Mouse (Mus musculus) adrenal gland (tissue): ENCODE data around the gene Mb.

Source experiments
- intact Hi-C: fragments of 180-260 bp; cut with DNase I; formaldehyde crosslinking; loops from one replicate; pipeline ENCODE4 v1.15.1; 2025
- long read RNA-seq, 2 experiments: library from polyadenylated mRNA; unstranded; transcript quantifications; one replicate each; pipeline ENCODE4 v2.0.0; 2020; ENCODE audit warnings: borderline replicate concordance in 1 of 2; ENCODE audit not compliant: insufficient replicate concordance in 1 of 2

Mb gene
- long read RNA-seq, experiment 1 = 0 reads
- long read RNA-seq, experiment 2 = 0 reads

GRCm38 (mm10) chr15:77050570-77050969 lies at the start of gene Mb:
Mb (minus strand) TSS chr15:77050670.
- intact Hi-C loops = no loop called here

DNA sequence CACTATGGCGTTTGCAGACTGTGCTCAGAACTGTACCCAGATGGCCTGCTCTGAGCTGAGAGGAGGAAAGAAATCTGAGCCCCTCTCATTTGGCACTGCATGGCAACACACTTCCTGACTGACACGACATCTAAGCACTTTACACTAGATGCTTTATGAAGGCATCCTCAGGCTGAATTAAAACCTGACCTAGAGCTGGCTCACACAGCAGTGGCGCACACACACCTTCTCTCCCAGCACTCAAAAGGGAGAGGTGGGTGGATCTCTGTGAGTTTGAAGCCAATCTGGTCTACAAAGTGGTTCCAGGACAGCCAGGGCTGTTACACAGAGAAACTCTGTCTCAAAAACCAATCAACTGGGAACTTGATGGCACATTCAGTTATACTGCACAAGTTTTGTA lies 49.3 kb upstream of the Mb start:
- intact Hi-C loops = loop anchor here (5.0 kb wide), 1 partner anchor 53 kb away; no protein-coding TSS in a partner anchor

DNA sequence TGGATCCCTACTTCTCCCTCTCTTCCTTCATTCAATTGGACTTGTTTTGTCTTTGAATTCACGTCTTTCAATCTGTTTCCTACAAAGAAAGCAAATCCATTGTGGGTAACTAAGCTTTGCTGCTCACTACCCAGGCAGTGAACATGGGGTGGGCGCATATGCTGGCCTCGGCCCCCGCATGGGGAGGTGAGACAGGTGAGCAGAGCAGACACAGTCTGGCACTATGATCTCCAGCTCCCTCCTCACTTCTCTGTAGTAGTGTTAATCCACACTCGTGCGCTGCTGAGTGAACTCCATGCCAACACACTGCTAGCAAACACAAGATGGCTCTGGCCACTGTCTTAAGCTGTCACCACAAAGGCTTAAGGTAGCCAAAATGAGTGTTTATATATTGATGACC lies 46.9 kb upstream of the Mb start:
- intact Hi-C loops = loop anchor here (5.0 kb wide), 1 partner anchor 55 kb away; no protein-coding TSS in a partner anchor

- intact Hi-C loops = loop anchor here (5.0 kb wide), 1 partner anchor 57 kb away; no protein-coding TSS in a partner anchor
Observed at GRCm38 (mm10) chr15:77095216-77095615, 44.7 kb upstream of the Mb start.

GRCm38 (mm10) chr15:77094431-77094830 lies 44.0 kb upstream of the Mb start:
- intact Hi-C loops = no loop called here

GRCm38 (mm10) chr15:77091394-77091793 lies 40.9 kb upstream of the Mb start:
- intact Hi-C loops = no loop called here

GRCm38 (mm10) chr15:77090531-77090930 lies 40.1 kb upstream of the Mb start:
- intact Hi-C loops = no loop called here

DNA sequence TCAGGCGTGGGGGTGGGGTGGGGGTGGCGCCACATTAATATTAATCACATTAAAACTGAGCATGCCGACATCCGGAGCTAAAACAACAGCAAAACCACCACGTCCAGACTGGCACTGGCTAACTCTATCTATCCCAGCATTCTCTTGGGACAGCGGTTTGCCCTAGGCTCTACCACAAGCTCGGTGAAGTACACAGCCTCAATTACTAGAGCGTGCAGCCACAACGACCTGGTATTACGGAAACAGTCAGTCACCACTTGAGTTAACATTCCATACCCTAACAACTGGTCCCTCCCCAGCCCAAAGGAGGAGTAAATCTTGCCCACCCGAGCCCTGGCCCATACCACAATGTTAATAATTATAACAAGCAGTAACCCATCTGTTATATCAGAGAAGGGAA lies 38.8 kb upstream of the Mb start:
- intact Hi-C loops = no loop called here

GRCm38 (mm10) chr15:77086488-77086887 lies 36.0 kb upstream of the Mb start:
- intact Hi-C loops = no loop called here

DNA sequence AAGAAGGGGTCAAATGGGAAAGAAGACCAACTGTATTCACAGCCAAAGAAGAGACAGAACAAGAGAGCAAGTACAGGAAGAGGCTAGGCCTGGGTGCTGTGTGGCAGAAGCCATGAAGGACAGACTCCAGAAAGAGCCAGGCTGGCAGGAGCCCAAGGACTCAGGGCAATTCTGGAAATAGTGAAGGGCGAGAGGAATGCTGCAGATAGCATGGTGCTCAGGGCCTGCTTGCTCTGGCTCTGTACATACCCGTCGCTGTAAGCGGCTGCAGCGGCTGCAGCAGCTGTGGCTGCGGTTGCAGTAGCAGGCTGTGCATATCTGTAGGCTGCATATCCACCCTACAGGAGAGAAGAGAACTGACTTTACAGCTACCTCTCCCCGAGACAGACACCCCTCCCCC lies 35.3 kb upstream of the Mb start:
- intact Hi-C loops = no loop called here

GRCm38 (mm10) chr15:77081454-77081853 lies 31.0 kb upstream of the Mb start:
- intact Hi-C loops = loop anchor here (5.0 kb wide), 1 partner anchor 71 kb away; no protein-coding TSS in a partner anchor

- intact Hi-C loops = loop anchor here (5.0 kb wide), 1 partner anchor 72 kb away; no protein-coding TSS in a partner anchor
Observed at GRCm38 (mm10) chr15:77080684-77081254, 30.3 kb upstream of the Mb start.

DNA sequence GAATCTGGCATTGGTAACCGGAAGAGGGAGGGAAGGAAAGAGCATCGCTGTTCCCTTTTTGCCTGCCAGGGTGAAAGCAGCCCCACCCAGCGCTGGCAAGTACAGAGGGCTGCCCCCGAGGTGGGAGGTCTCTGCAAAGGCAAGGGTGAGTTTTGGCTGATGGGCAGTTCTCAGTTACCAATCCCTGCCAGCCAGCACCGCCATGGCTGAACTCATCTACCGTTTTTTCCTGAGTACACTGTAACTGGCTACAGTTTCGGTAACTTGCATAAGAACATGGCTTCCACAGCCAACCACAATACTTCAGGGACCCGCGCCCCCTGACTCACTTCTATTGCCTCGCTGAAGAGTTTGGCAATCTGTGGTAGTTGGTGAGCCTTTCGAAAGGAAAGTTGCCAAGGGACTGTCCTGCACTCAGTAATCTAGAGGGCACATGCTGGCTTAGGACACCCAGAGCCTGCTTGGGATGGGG lies 29.5 kb upstream of the Mb start:
- intact Hi-C loops = loop anchor here (5.0 kb wide), 2 partner anchors 72 to 137 kb away; no protein-coding TSS in a partner anchor

- intact Hi-C loops = loop anchor here (5.0 kb wide), 1 partner anchor 138 kb away; no protein-coding TSS in a partner anchor
Observed at GRCm38 (mm10) chr15:77079256-77079822, 28.9 kb upstream of the Mb start.

DNA sequence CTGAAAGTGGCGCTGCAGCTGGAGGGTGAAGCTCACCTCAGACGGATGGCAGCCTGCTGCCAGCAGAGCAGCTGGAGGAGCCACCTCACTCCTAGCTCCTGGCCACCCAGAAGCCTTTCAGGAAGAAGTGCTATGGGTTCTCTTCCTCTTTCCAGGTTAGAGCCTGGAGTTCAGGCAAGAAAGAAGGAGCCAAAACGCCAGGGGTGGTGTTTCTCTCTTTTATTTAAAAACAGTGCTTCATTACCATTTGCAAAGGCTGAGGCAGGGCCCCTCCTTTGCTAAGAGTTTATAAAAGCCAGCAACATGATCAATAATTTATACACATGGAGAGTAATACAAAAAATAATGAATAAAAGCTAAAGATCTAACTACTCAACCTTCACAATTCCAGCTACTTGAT lies 28.3 kb upstream of the Mb start:
- intact Hi-C loops = loop anchor here (5.0 kb wide), 1 partner anchor 139 kb away; no protein-coding TSS in a partner anchor

GRCm38 (mm10) chr15:77077906-77078305 lies 27.4 kb upstream of the Mb start:
- intact Hi-C loops = loop anchor here (5.0 kb wide), 1 partner anchor 139 kb away; no protein-coding TSS in a partner anchor

GRCm38 (mm10) chr15:77076523-77076922 lies 26.1 kb upstream of the Mb start:
- intact Hi-C loops = loop anchor here (5.0 kb wide), 1 partner anchor 141 kb away; no protein-coding TSS in a partner anchor

- intact Hi-C loops = no loop called here
Observed at GRCm38 (mm10) chr15:77072556-77073163, 22.2 kb upstream of the Mb start.

- intact Hi-C loops = no loop called here
Observed at GRCm38 (mm10) chr15:77071501-77071900, 21.0 kb upstream of the Mb start.

GRCm38 (mm10) chr15:77070745-77071268 lies 20.3 kb upstream of the Mb start:
- intact Hi-C loops = no loop called here

GRCm38 (mm10) chr15:77069019-77069418 lies 18.5 kb upstream of the Mb start:
- intact Hi-C loops = no loop called here

- intact Hi-C loops = no loop called here
Observed at GRCm38 (mm10) chr15:77068439-77068861, 18.0 kb upstream of the Mb start.
